Mouse (Mus musculus) G1E (cell line): ENCODE measurements around the gene Shkbp1. TPM values are rescaled to one million over a fixed set of nuclear protein-coding genes. Genes with fewer than 3 reads are reported as not detected.
A peak's percentile ranks its signal among the peaks of the same experiment; 100 is the strongest.

Experiments
- ATAC-seq: 2 replicates; pipeline ENCODE4 v1.8.0; 2016; ENCODE audit warnings: mild to moderate bottlenecking; ENCODE audit not compliant: insufficient number of reproducible peaks, poor library complexity, low FRiP score, severe bottlenecking; ENCODE audit errors: extremely low read depth
- DNase-seq: peaks from one replicate; pipeline ENCODE4 v3.0.0; 2012; ENCODE audit warnings: low spot score
- H3K27me3 ChIP-seq: 2 replicates; pipeline ENCODE4 v1.6.1; 2012; ENCODE audit warnings: mild to moderate bottlenecking, low read length, inconsistent platforms; ENCODE audit not compliant: insufficient read depth
- H3K36me3 ChIP-seq: replicated peaks from 2 replicates; pipeline ENCODE3; 2012; ENCODE audit warnings: mild to moderate bottlenecking, inconsistent platforms
- H3K4me1 ChIP-seq: 2 replicates; pipeline ENCODE4 v1.6.1; 2012; ENCODE audit warnings: low read depth, low read length, inconsistent platforms, mixed read lengths; ENCODE audit not compliant: insufficient read depth
- H3K4me3 ChIP-seq: 2 replicates; pipeline ENCODE4 v1.5.1; 2012; ENCODE audit warnings: low read depth, mild to moderate bottlenecking, inconsistent platforms, low read length, moderate library complexity, mixed read lengths
- H3K9me3 ChIP-seq: replicated peaks from 2 replicates; pipeline ENCODE4 v1.6.1; 2012; ENCODE audit warnings: inconsistent platforms
- CTCF ChIP-seq: IDR thresholded peaks from 2 replicates; pipeline ENCODE4 v1.5.1; 2012; ENCODE audit warnings: low read depth, low read length, inconsistent platforms, mixed read lengths
- GATA1 ChIP-seq: IDR thresholded peaks from 2 replicates; pipeline ENCODE4 v1.6.1; 2012; ENCODE audit warnings: borderline replicate concordance, low read length, inconsistent platforms, mixed read lengths
- GATA2 ChIP-seq: IDR thresholded peaks from 2 replicates; pipeline ENCODE4 v1.6.1; 2012; ENCODE audit warnings: low read depth, low read length, inconsistent platforms, borderline replicate concordance
- POLR2AphosphoS5 ChIP-seq: IDR thresholded peaks from 2 replicates; pipeline ENCODE4 v1.6.1; 2012; ENCODE audit warnings: low read depth, low read length, inconsistent platforms; ENCODE audit not compliant: insufficient replicate concordance
- TAL1 ChIP-seq: conservative IDR thresholded peaks from 2 replicates; pipeline ENCODE4 v1.6.1; 2012; ENCODE audit warnings: low read depth, low read length, inconsistent platforms, mixed read lengths
- polyA plus RNA-seq: library from polyadenylated mRNA; stranded (reverse); fragments of >175 nt; gene quantifications from 2 replicates; pipeline ENCODE4 v1.2.3, GENCODE M21; 2012
- total RNA-seq, 2 experiments: library from RNA; stranded (forward) in 1 of 2; stranded (reverse) in 1 of 2; fragments of 200-1000 nt in 1 of 2; fragments of >200 nt in 1 of 2; fragmentation: Nextera tagmentation in 1 of 2; gene quantifications; 2 replicates each; pipeline ENCODE4 v1.2.3; 2014 to 2017

The Shkbp1 gene
- total and polyA plus RNA-seq, 3 experiments = 27.4 to 220 (median 111) TPM

DNA sequence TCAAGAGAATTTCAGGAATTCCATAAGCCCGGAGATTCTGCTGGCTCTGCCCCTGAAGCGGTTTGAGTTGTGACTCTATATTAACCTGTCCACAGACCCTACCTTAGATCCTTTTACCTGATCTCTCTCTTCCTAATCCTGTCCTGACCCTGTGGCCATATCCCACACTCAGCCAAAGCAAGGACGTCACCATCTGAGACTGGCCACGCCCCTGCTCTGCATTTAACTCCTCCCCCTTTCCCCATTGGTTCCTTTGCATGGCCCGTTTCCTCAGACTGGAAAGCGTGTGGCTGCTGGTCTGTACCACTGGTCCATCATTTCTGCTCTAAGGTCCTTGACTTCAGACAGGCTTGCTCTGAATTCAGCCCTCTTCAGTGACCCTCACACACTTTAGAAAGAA is 10.4 kb downstream of the Shkbp1 start:
- ATAC-seq (no peak), DNase-seq (no peak)
- peaks cover 16% of the 10 kb centered on the region for H3K4me1 ChIP-seq
- no peaks in the 10 kb centered on the region for H3K27me3 ChIP-seq
- peaks cover 93% of the 10 kb centered on the region for H3K36me3 ChIP-seq
- H3K9me3 ChIP-seq = no peaks in the 10 kb centered on the region
- no peak overlapping the region for H3K4me3 ChIP-seq
- TF ChIP-seq GATA1 = no peak
- TF ChIP-seq GATA2 = no peak
- no peak for TF ChIP-seq POLR2AphosphoS5
- TF ChIP-seq TAL1 = no peak
- no peak for TF ChIP-seq CTCF

DNA sequence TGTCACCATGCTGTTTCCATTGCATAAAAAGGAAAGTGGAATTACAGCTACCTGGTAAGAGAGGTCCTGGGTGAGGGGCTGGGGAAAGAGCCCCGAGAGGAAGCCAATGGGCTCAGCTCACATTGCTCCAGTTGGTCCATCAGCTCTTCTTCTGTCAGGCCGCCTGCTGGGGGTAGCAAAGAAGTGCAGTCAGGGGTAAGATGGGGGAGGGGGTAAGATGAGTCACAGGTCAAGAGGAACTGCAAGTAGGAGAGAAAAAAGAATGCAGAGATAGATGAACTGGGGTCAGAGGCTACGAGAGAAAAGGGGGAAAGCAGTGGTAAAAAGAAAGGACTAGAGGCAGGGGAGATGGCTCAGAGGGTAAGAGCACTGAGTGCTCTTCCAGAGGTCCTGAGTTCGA is 13.2 kb downstream of the Shkbp1 start:
- H3K36me3 ChIP-seq = peaks cover 66% of the 10 kb centered on the region
- no peaks in the 10 kb centered on the region for H3K9me3 ChIP-seq
- ATAC-seq (peak; percentile 43; the same call in 1 of the 2 replicates), DNase-seq (peak; percentile 63)
- TF ChIP-seq POLR2AphosphoS5 (no peak), CTCF (0 out of 2 replicates have a peak, but pooled peaks have one; percentile 19)
- H3K4me3 ChIP-seq = no peak overlapping the region
- peaks cover 17% of the 10 kb centered on the region for H3K27me3 ChIP-seq
- peaks cover 20% of the 10 kb centered on the region for H3K4me1 ChIP-seq

GRCm38 (mm10) chr7:27339519-27339918 is 16.3 kb downstream of the Shkbp1 start:
- ATAC-seq (no peak), DNase-seq (no peak)
- peaks cover 44% of the 10 kb centered on the region for H3K27me3 ChIP-seq
- H3K4me3 ChIP-seq = no peak overlapping the region
- H3K4me1 ChIP-seq = peaks cover 43% of the 10 kb centered on the region
- H3K36me3 ChIP-seq = peaks cover 35% of the 10 kb centered on the region
- TF ChIP-seq GATA1 (no peak), TAL1 (no peak), GATA2 (no peak), POLR2AphosphoS5 (no peak), CTCF (no peak)
- H3K9me3 ChIP-seq = no peaks in the 10 kb centered on the region

- DNase-seq (no peak), ATAC-seq (no peak)
- Histone ChIP-seq H3K9me3 (no peaks in the 10 kb centered on the region), H3K4me3 (no peak overlapping the region), H3K36me3 (peaks cover 31% of the 10 kb centered on the region), H3K4me1 (peaks cover 47% of the 10 kb centered on the region), H3K27me3 (peaks cover 48% of the 10 kb centered on the region)
- TF ChIP-seq GATA1 (no peak), CTCF (no peak), GATA2 (no peak)
Measured at GRCm38 (mm10) chr7:27339114-27339513, 16.7 kb downstream of the Shkbp1 start.

- H3K4me1 ChIP-seq = peaks cover 56% of the 10 kb centered on the region
- 0 out of 2 replicates have a peak, but pooled peaks have one; percentile 24 for ATAC-seq
- TF ChIP-seq CTCF (no peak), TAL1 (no peak), POLR2AphosphoS5 (no peak), GATA2 (no peak), GATA1 (no peak)
- H3K27me3 ChIP-seq = peaks cover 65% of the 10 kb centered on the region
- no peaks in the 10 kb centered on the region for H3K9me3 ChIP-seq
- peak; percentile 71 for DNase-seq
- peak within 1 kb of the TSS; percentile 69; the same call in 1 of the 2 replicates for H3K4me3 ChIP-seq
- peaks cover 15% of the 10 kb centered on the region for H3K36me3 ChIP-seq
Measured at GRCm38 (mm10) chr7:27337175-27337853, 18.5 kb downstream of the Shkbp1 start, which contains the start of gene Ltbp4. Ltbp4 (minus strand) TSS chr7:27337692.

GRCm38 (mm10) chr7:27335928-27336823 is 19.6 kb downstream of the Shkbp1 start:
- DNase-seq = peak; percentile 78
- peaks cover 66% of the 10 kb centered on the region for H3K4me1 ChIP-seq
- peak overlapping the region; percentile 66; the same call in 1 of the 2 replicates for H3K4me3 ChIP-seq

More at GRCm38 (mm10) chr7:27335928-27336823, 19.6 kb downstream of the Shkbp1 start:
- Histone ChIP-seq H3K27me3 (peaks cover 77% of the 10 kb centered on the region), H3K36me3 (peaks cover 5% of the 10 kb centered on the region), H3K9me3 (no peaks in the 10 kb centered on the region)
- ATAC-seq = peak; percentile 63
- TF ChIP-seq POLR2AphosphoS5 (no peak), CTCF (peak; percentile 84)
